Mouse (Mus musculus): ENCODE measurements around the gene Nolc1.

DNA sequence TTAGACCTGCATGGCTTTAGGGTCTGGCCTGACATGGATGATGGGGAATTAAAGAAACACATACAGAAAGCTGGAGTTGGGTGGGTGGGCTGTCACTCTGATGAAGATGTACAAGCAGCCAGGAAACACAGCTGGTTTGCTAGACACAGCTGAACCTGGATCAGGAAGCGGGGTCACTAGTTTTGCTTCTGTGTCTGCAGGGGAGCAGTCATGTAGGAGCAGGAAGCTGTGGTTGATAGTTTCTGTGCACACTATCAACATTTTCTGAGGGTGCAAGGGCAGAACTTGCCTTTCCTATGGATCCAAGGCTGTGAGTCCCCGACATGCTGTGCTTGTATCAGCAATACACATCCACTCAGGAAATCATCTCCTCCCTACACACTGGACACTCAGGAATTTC, 25.2 kb upstream of the Nolc1 start:
- no peak for TF ChIP-seq POLR2A (IDR thresholded peaks at IDR 0.05; ENCODE audit: insufficient read depth, low read depth, low read length)
- TF ChIP-seq CTCF (IDR thresholded peaks at IDR 0.05): no peak
- TF ChIP-seq EP300 (IDR thresholded peaks at IDR 0.05; ENCODE audit: insufficient read depth, low read depth, low read length): no peak
